Mouse (Mus musculus): Measurements from ENCODE around the gene Slc22a14. TPM values are rescaled to one million over a fixed set of nuclear protein-coding genes. Genes with fewer than 3 reads are reported as not detected.

Slc22a14 gene
- polyA plus RNA-seq, 1 experiment from 2014 or later, result not detected

- Histone ChIP-seq H3K4me1 (replicated peaks; ENCODE audit: control insufficient read depth, insufficient read depth, low read length) (no peaks in the 10 kb centered on the region), H3K9ac (ENCODE audit: low read depth, low read length) (no peak overlapping the region), H3K4me2 (no peak overlapping the region), H3K27ac (ENCODE audit: low read depth, low read length) (no peak overlapping the region), H3K4me3 (ENCODE audit: low read depth, low read length) (no peak overlapping the region), H3K9me3 (ENCODE audit: control insufficient read depth, low read length) (no peaks in the 10 kb centered on the region), H3K36me3 (ENCODE audit: control insufficient read depth, insufficient read depth, low read length) (no peaks in the 10 kb centered on the region), H3K27me3 (replicated peaks; ENCODE audit: control insufficient read depth, insufficient read depth, low read length) (no peaks in the 10 kb centered on the region)
- ATAC-seq (replicated peaks; ENCODE audit: low FRiP score) (no peak), DNase-seq (ENCODE audit: low spot score) (no peak)
- 78% methylated on average over 2 of the region's 2 CpGs for WGBS
Observed at GRCm38 (mm10) chr9:119206666-119207065, 158.7 kb downstream of the Slc22a14 start.

GRCm38 (mm10) chr9:119205756-119206155 is 159.6 kb downstream of the Slc22a14 start:
- Histone ChIP-seq H3K9me3 (ENCODE audit: control insufficient read depth, low read length) (no peaks in the 10 kb centered on the region), H3K4me1 (replicated peaks; ENCODE audit: control insufficient read depth, insufficient read depth, low read length) (no peaks in the 10 kb centered on the region), H3K27ac (ENCODE audit: low read depth, low read length) (no peak overlapping the region), H3K4me3 (ENCODE audit: low read depth, low read length) (no peak overlapping the region), H3K4me2 (no peak overlapping the region), H3K27me3 (replicated peaks; ENCODE audit: control insufficient read depth, insufficient read depth, low read length) (no peaks in the 10 kb centered on the region), H3K9ac (ENCODE audit: low read depth, low read length) (no peak overlapping the region), H3K36me3 (ENCODE audit: control insufficient read depth, insufficient read depth, low read length) (no peaks in the 10 kb centered on the region)
- DNase-seq (ENCODE audit: low spot score), result no peak
- no peak for ATAC-seq (replicated peaks; ENCODE audit: low FRiP score)
- 84% methylated on average over 5 of the region's 5 CpGs for WGBS

- 73% methylated on average over 9 of the region's 9 CpGs for WGBS
- no peaks in the 10 kb centered on the region for H3K4me1 ChIP-seq (replicated peaks; ENCODE audit: control insufficient read depth, insufficient read depth, low read length)
- no peaks in the 10 kb centered on the region for H3K27me3 ChIP-seq (replicated peaks; ENCODE audit: control insufficient read depth, insufficient read depth, low read length)
- H3K36me3 ChIP-seq (ENCODE audit: control insufficient read depth, insufficient read depth, low read length), result no peaks in the 10 kb centered on the region
- H3K9me3 ChIP-seq (ENCODE audit: control insufficient read depth, low read length), result no peaks in the 10 kb centered on the region
- H3K4me3 ChIP-seq (ENCODE audit: low read depth, low read length), result no peak overlapping the region
- no peak overlapping the region for H3K4me2 ChIP-seq
- DNase-seq (ENCODE audit: low spot score), result no peak
- no peak for ATAC-seq (replicated peaks; ENCODE audit: low FRiP score)
- no peak overlapping the region for H3K9ac ChIP-seq (ENCODE audit: low read depth, low read length)
- no peak overlapping the region for H3K27ac ChIP-seq (ENCODE audit: low read depth, low read length)
Observed at GRCm38 (mm10) chr9:119203617-119204016, 161.7 kb downstream of the Slc22a14 start.

GRCm38 (mm10) chr9:119201653-119202052 is 163.7 kb downstream of the Slc22a14 start:
- Histone ChIP-seq H3K4me2 (no peak overlapping the region), H3K36me3 (ENCODE audit: control insufficient read depth, insufficient read depth, low read length) (no peaks in the 10 kb centered on the region), H3K9ac (ENCODE audit: low read depth, low read length) (no peak overlapping the region), H3K9me3 (ENCODE audit: control insufficient read depth, low read length) (no peaks in the 10 kb centered on the region), H3K27ac (ENCODE audit: low read depth, low read length) (no peak overlapping the region), H3K27me3 (replicated peaks; ENCODE audit: control insufficient read depth, insufficient read depth, low read length) (no peaks in the 10 kb centered on the region), H3K4me1 (replicated peaks; ENCODE audit: control insufficient read depth, insufficient read depth, low read length) (no peaks in the 10 kb centered on the region), H3K4me3 (ENCODE audit: low read depth, low read length) (no peak overlapping the region)
- DNase-seq (ENCODE audit: low spot score) (no peak), ATAC-seq (replicated peaks; ENCODE audit: low FRiP score) (no peak)
- 79% methylated on average over 5 of the region's 5 CpGs for WGBS

- H3K4me3 ChIP-seq (ENCODE audit: low read depth, low read length), result no peak overlapping the region
- no peaks in the 10 kb centered on the region for H3K27me3 ChIP-seq (replicated peaks; ENCODE audit: control insufficient read depth, insufficient read depth, low read length)
- H3K9me3 ChIP-seq (ENCODE audit: control insufficient read depth, low read length), result no peaks in the 10 kb centered on the region
- no peak overlapping the region for H3K4me2 ChIP-seq
- no peak for DNase-seq (ENCODE audit: low spot score)
- 80% methylated on average over 10 of the region's 10 CpGs for WGBS
- H3K27ac ChIP-seq (ENCODE audit: low read depth, low read length), result no peak overlapping the region
- ATAC-seq (replicated peaks; ENCODE audit: low FRiP score), result no peak
- H3K4me1 ChIP-seq (replicated peaks; ENCODE audit: control insufficient read depth, insufficient read depth, low read length), result no peaks in the 10 kb centered on the region
- H3K9ac ChIP-seq (ENCODE audit: low read depth, low read length), result no peak overlapping the region
- no peaks in the 10 kb centered on the region for H3K36me3 ChIP-seq (ENCODE audit: control insufficient read depth, insufficient read depth, low read length)
Observed at GRCm38 (mm10) chr9:119199151-119199861, 166.0 kb downstream of the Slc22a14 start.

- Histone ChIP-seq H3K36me3 (ENCODE audit: control insufficient read depth, insufficient read depth, low read length) (no peaks in the 10 kb centered on the region), H3K27ac (ENCODE audit: low read depth, low read length) (no peak overlapping the region), H3K9ac (ENCODE audit: low read depth, low read length) (no peak overlapping the region), H3K4me1 (replicated peaks; ENCODE audit: control insufficient read depth, insufficient read depth, low read length) (no peaks in the 10 kb centered on the region), H3K27me3 (replicated peaks; ENCODE audit: control insufficient read depth, insufficient read depth, low read length) (no peaks in the 10 kb centered on the region), H3K4me3 (ENCODE audit: low read depth, low read length) (no peak overlapping the region), H3K9me3 (ENCODE audit: control insufficient read depth, low read length) (no peaks in the 10 kb centered on the region), H3K4me2 (no peak overlapping the region)
- DNase-seq (ENCODE audit: low spot score) (no peak), ATAC-seq (replicated peaks; ENCODE audit: low FRiP score) (no peak)
- WGBS, result 38% methylated on average over 11 of the region's 11 CpGs
Observed at GRCm38 (mm10) chr9:119192202-119192990, 173.0 kb downstream of the Slc22a14 start.

- H3K9me3 ChIP-seq (ENCODE audit: control insufficient read depth, low read length), result no peaks in the 10 kb centered on the region
- DNase-seq (ENCODE audit: low spot score) (no peak), ATAC-seq (replicated peaks; ENCODE audit: low FRiP score) (no peak)
- H3K4me2 ChIP-seq, result no peak overlapping the region
- H3K4me1 ChIP-seq (replicated peaks; ENCODE audit: control insufficient read depth, insufficient read depth, low read length), result no peaks in the 10 kb centered on the region
- H3K9ac ChIP-seq (ENCODE audit: low read depth, low read length), result no peak overlapping the region
- H3K27ac ChIP-seq (ENCODE audit: low read depth, low read length), result no peak overlapping the region
- 39% methylated on average over 3 of the region's 3 CpGs for WGBS
- H3K36me3 ChIP-seq (ENCODE audit: control insufficient read depth, insufficient read depth, low read length), result no peaks in the 10 kb centered on the region
- no peaks in the 10 kb centered on the region for H3K27me3 ChIP-seq (replicated peaks; ENCODE audit: control insufficient read depth, insufficient read depth, low read length)
- H3K4me3 ChIP-seq (ENCODE audit: low read depth, low read length), result no peak overlapping the region
Observed at GRCm38 (mm10) chr9:119181241-119181728, 184.1 kb downstream of the Slc22a14 start.

- no peaks in the 10 kb centered on the region for H3K9me3 ChIP-seq (ENCODE audit: control insufficient read depth, low read length)
- no peak overlapping the region for H3K9ac ChIP-seq (ENCODE audit: low read depth, low read length)
- ATAC-seq (replicated peaks; ENCODE audit: low FRiP score) (no peak), DNase-seq (ENCODE audit: low spot score) (no peak)
- no peak overlapping the region for H3K27ac ChIP-seq (ENCODE audit: low read depth, low read length)
- H3K27me3 ChIP-seq (replicated peaks; ENCODE audit: control insufficient read depth, insufficient read depth, low read length), result no peaks in the 10 kb centered on the region
- no peaks in the 10 kb centered on the region for H3K36me3 ChIP-seq (ENCODE audit: control insufficient read depth, insufficient read depth, low read length)
- H3K4me2 ChIP-seq, result no peak overlapping the region
- no peak overlapping the region for H3K4me3 ChIP-seq (ENCODE audit: low read depth, low read length)
- 81% methylated on average over 11 of the region's 11 CpGs for WGBS
- no peaks in the 10 kb centered on the region for H3K4me1 ChIP-seq (replicated peaks; ENCODE audit: control insufficient read depth, insufficient read depth, low read length)
Observed at GRCm38 (mm10) chr9:119179292-119179691, 186.1 kb downstream of the Slc22a14 start.

All from liver, embryonic 11.5 days (tissue).